Mouse (Mus musculus): ENCODE data around the gene Gm20425. TPM values are rescaled to one million over a fixed set of nuclear protein-coding genes. Genes with fewer than 3 reads are reported as not detected.
A peak's percentile ranks its signal among the peaks of the same experiment; 100 is the strongest.
"Not testable (repeated sequence)": the region's sequence is repeated elsewhere in the genome, so short reads cannot be mapped to it uniquely, and the experiment has no call there.

The Gm20425 gene
- total RNA-seq, 2 experiments from 2014 or later, result 6.6 to 7.1 TPM

GRCm38 (mm10) chr9:103168771-103169170 lies 61.3 kb downstream of the Gm20425 start:
- DNase-seq, result no peak
- intact Hi-C loops (cut with DNase I), result no loop called here

DNA sequence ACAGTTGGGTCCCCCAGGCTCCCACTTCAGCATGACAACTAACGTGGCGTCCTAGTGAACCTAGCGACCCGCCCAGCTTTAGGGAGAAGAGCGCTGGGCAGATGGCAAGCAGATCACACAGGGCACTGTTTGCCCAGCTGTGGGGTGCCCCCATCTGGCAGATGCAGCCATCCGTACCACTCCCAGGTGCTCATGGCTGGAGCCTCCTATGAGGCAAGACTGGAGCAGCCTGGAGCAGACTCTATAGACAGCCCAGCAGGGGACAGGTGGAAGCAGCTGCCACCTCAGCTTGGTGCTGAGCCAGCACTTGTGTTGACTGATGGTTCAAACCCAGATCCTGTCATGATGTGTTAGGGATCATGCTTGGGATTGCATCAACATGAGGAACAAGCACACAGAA lies 62.1 kb downstream of the Gm20425 start:
- intact Hi-C loops (cut with DNase I), result no loop called here
- peak; percentile 27 to 37 for DNase-seq

DNA sequence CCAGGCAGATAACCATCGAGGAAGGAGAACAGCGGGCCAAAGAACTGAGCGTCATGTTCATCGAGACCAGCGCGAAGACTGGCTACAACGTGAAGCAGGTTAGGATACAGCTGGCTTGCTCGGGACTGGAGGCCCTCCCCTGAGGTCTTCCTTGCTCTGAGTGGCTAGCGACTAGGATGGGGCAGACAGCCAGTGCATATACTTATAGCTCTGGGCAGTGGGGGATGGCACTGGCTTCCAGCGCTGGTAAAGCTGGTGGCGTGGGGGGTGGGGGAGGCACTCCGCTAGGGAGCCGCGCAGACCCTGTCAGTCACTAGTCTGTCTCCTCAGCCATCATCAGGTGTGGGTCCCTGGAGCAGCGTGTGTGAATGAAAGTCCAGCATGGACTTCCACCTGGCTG lies 66.3 kb downstream of the Gm20425 start:
- intact Hi-C loops (cut with DNase I), result no loop called here
- no peak for DNase-seq

DNA sequence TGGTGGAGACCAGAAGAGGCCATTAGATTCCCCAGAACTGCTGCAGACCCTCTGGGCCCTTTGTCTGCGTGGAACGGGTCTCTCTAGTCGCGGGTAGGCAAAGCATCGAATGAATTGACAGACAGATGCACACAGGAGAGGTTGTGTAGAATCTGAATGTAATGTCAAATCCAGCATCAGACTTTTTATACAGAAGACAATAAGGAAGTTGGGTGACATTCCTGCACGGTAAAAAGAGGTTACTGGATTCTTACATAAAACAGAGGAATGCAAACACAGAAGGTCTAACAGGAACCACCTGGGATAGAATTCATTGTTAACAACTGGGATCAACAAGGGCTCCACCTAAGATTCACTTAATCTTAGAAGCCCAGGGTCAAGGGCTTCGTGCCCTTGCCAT lies 74.9 kb downstream of the Gm20425 start:
- DNase-seq; intact Hi-C loops (cut with DNase I): not testable (repeated sequence)

GRCm38 (mm10) chr9:103154568-103154967 lies 75.5 kb downstream of the Gm20425 start:
- DNase-seq, result no peak
- intact Hi-C loops (cut with DNase I), result no loop called here

DNA sequence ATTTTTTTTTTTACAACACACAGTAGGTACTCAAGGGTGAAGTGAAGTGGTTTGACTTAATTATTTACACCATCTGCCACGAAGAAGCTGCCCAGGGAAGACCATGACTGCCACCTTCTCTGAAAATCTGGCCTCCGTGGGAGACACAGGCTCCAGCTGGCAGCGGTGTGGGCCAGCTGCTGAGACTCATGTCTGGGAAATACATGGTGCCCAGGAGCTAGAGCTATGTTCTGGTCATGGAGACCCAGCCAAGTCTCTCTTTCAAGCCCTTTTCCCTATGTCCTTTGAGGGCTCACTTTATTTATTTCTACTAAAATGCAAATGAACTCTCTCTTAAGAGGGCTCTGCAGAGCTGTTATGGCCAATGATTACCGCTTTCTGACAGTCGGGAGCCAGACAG lies 76.8 kb downstream of the Gm20425 start:
- no peak for DNase-seq
- intact Hi-C loops (cut with DNase I), result no loop called here

DNA sequence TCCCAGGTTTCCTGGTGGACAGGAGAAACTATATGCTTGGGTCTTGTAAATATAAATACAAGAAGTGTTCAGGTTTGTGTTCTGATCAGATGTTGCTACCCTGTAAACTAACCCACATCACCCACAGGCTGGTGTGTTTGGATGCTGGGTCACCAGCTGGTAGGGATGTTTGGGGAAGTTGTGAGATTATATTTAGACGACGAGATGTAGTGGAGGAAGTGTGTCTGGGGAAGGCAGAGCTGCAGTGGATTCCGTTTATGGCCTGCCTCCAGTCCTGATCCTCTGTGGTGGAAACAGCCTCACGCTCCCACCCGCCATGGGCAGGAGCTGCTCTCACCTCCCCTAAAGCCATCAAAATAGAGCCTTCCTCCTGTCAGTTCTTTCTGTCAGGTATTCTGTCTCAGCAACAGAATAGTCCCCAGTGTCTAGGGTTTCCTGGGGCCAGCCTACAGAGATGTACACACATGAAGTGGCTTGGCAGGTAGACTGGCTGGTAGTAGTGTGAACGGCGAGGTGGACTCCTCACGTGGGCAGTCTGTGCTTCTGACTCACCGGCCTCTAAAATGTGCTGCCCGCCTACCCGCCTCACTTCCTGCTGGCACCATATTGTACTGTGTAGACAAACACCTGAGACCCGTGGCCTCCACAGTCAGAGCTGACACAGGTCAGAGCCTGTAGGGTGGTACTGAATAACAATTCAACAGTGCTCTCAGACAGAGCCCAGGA lies 80.9 kb downstream of the Gm20425 start:
- no peak for DNase-seq
- intact Hi-C loops (cut with DNase I), result no loop called here

DNA sequence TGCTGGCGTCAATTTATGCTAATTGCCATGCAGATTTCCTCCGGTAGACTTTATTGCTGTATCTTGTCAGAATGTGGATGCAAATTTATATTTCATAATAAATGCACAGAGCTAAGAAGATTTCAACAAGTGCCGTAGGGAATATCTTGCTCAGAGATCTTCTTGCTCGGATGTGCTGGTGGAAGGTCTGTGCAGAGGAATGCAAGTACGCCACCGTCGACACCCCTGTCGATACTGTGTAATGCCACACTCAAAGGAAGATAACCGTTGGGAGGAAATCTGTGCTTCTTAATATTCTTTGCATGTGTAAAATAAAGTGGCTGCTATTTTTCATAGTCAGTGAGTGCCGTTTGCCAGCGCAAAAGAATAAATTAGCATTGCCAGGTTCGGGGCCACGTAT lies 83.0 kb downstream of the Gm20425 start:
- DNase-seq, result no peak
- intact Hi-C loops (cut with DNase I), result no loop called here

- DNase-seq, result no peak
- intact Hi-C loops (cut with DNase I), result no loop called here
Measured at GRCm38 (mm10) chr9:103146703-103147102, 83.4 kb downstream of the Gm20425 start.

GRCm38 (mm10) chr9:103146257-103146656 lies 83.8 kb downstream of the Gm20425 start:
- intact Hi-C loops (cut with DNase I), result no loop called here
- DNase-seq, result no peak

DNA sequence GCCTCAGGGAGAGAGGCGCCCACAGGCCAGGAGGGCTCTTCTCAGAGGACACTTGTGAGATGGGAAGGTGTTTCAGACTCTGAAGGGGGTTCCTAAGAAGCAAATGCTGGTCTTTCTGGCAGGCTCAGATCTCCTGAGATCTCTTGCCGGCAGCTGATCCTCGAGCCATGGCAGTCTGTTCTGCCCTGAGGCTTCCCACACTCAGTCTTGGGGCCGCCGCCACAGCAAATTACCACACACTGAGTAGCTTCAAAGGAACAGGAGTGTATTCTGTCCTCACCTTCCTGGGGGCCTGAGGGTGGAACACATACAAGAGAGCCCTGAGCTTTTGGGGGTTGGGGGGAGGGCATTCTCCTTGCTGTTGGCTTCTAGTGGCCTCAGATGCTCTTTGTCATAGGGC lies 84.8 kb downstream of the Gm20425 start:
- no peak for DNase-seq
- intact Hi-C loops (cut with DNase I), result no loop called here

DNA sequence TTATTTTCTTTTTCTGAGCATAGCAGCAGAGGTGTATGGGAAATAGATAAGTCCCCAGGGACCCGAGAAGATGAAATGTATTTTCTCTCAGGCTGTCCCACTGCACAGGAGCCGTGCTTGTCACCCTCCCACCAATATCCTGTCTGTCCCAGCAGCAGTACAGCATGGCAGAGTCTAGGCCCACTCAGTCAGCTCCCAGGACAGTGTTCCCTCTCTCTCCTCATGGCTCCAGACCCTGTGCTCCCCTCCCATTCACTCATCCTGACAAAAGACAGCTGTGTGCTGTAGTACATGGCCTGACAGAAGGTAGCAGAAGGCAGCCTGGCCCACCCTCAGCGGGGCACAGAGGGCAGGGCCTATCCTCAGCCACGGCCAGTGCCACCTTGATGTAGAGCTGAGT lies 86.2 kb downstream of the Gm20425 start:
- intact Hi-C loops (cut with DNase I), result no loop called here
- no peak for DNase-seq

DNA sequence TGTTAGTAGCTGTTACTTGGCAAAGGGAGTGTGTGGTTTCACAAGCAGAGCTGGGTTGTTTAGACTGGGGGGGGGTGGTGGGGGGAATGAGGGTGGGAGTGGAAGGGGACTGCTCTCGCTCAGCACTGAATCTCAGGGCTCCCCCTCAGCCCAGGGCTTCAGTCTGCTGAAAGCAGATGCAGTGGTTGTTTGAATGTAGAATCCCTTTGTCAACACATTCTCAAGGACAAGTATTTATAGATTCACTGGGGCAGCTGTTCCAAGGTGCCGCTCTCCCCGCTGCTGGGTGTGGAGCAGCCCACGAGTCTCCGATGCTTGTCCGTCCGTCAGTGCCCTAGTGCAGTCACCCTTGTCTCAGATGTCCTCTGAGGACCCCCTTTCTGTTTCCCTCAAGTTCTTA lies 88.8 kb downstream of the Gm20425 start:
- intact Hi-C loops (cut with DNase I), result no loop called here
- DNase-seq, result no peak

DNA sequence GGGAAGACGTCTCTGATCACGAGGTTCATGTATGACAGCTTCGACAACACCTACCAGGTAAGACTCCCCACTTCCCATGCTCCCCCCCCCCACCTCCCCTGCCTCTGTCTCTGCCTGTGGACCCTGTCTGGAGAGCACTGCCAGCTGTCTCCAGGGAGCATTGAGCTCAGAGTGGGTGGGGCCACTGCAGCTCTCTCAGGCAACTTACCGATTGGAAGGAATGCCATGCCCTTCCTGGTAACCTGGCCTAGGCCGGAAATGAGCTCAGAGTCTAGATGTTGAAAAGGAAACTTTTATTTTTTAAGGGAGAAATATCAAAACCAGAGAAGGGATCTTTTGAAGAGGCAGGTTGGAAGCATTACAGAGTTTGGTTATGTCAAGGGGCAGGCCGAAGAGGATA lies 89.7 kb downstream of the Gm20425 start:
- intact Hi-C loops (cut with DNase I), result no loop called here
- no peak for DNase-seq

Other genes with a start within 250 kb of the Gm20425 start
- gene Slco2a1, start 241.6 kb downstream of the Gm20425 start, total RNA-seq (2021), result 1 to 10 TPM; 7.0 to 8.6 TPM
- 1 to 10 TPM; 1.5 to 1.8 TPM for gene Rab6b, start 118.5 kb downstream of the Gm20425 start, total RNA-seq (2021)
- 10 to 100 TPM; 16.7 to 18.6 TPM for gene Srprb, start 28.2 kb downstream of the Gm20425 start, total RNA-seq (2021)
- gene Trf, start 137 bp upstream of the Gm20425 start, total RNA-seq (2021), result 10 to 100 TPM; 44.6 to 49.3 TPM
- gene 1300017J02Rik, start 74.8 kb upstream of the Gm20425 start, total RNA-seq (2021), result under 1 TPM; 0.34 to 0.45 TPM
- 10 to 100 TPM; 12.8 to 17.6 TPM for gene Topbp1, start 74.9 kb upstream of the Gm20425 start, total RNA-seq (2021)
- 10 to 100 TPM; 85.5 to 99.8 TPM for gene Cdv3, start 135.5 kb upstream of the Gm20425 start, total RNA-seq (2021)